Mouse (Mus musculus): Measurements from ENCODE around the gene Acap1. TPM values are rescaled to one million over a fixed set of nuclear protein-coding genes. Genes with fewer than 3 reads are reported as not detected.

Acap1 gene
- polyA plus RNA-seq, 1 experiment from 2014 or later: 0.52 TPM

GRCm38 (mm10) chr11:69911701-69912100, 16.4 kb upstream of the Acap1 start:
- WGBS: 94% methylated on average over 6 of the region's 6 CpGs
- no peaks in the 10 kb centered on the region for H3K9me3 ChIP-seq
- H3K27me3 ChIP-seq: no peaks in the 10 kb centered on the region
- H3K4me1 ChIP-seq (replicated peaks): peaks cover 28% of the 10 kb centered on the region
- H3K27ac ChIP-seq (replicated peaks): no peak overlapping the region
- no peak overlapping the region for H3K4me2 ChIP-seq
- no peak overlapping the region for H3K9ac ChIP-seq
- no peak overlapping the region for H3K4me3 ChIP-seq
- peaks cover 81% of the 10 kb centered on the region for H3K36me3 ChIP-seq
- ATAC-seq (ENCODE audit: low FRiP score, low read depth): no peak

GRCm38 (mm10) chr11:69910781-69911560, 15.6 kb upstream of the Acap1 start:
- H3K9me3 ChIP-seq: no peaks in the 10 kb centered on the region
- no peak for ATAC-seq (ENCODE audit: low FRiP score, low read depth)
- H3K9ac ChIP-seq: no peak overlapping the region
- no peak overlapping the region for H3K27ac ChIP-seq (replicated peaks)
- H3K4me2 ChIP-seq: no peak overlapping the region
- peaks cover 81% of the 10 kb centered on the region for H3K36me3 ChIP-seq
- WGBS: 94% methylated on average over 17 of the region's 17 CpGs
- peaks cover 27% of the 10 kb centered on the region for H3K4me1 ChIP-seq (replicated peaks)
- no peak overlapping the region for H3K4me3 ChIP-seq
- no peaks in the 10 kb centered on the region for H3K27me3 ChIP-seq

- H3K36me3 ChIP-seq: peaks cover 81% of the 10 kb centered on the region
- H3K4me2 ChIP-seq: no peak overlapping the region
- no peak overlapping the region for H3K27ac ChIP-seq (replicated peaks)
- no peak overlapping the region for H3K9ac ChIP-seq
- ATAC-seq (ENCODE audit: low FRiP score, low read depth): no peak
- no peaks in the 10 kb centered on the region for H3K27me3 ChIP-seq
- no peaks in the 10 kb centered on the region for H3K9me3 ChIP-seq
- 93% methylated on average over 8 of the region's 8 CpGs for WGBS
- H3K4me1 ChIP-seq (replicated peaks): peaks cover 21% of the 10 kb centered on the region
- no peak overlapping the region for H3K4me3 ChIP-seq
These were observed 14.8 kb upstream of the Acap1 start for GRCm38 (mm10) chr11:69910177-69910576.

- H3K4me2 ChIP-seq: no peak overlapping the region
- no peak for ATAC-seq (ENCODE audit: low FRiP score, low read depth)
These were observed 13.8 kb upstream of the Acap1 start for GRCm38 (mm10) chr11:69909174-69909573.

GRCm38 (mm10) chr11:69908645-69909044, 13.3 kb upstream of the Acap1 start:
- H3K27ac ChIP-seq (replicated peaks): no peak overlapping the region
- H3K36me3 ChIP-seq: peaks cover 93% of the 10 kb centered on the region
- H3K4me2 ChIP-seq: no peak overlapping the region
- ATAC-seq (ENCODE audit: low FRiP score, low read depth): no peak
- H3K4me3 ChIP-seq: no peak overlapping the region
- 95% methylated on average over 11 of the region's 11 CpGs for WGBS
- no peaks in the 10 kb centered on the region for H3K27me3 ChIP-seq
- H3K4me1 ChIP-seq (replicated peaks): peaks cover 13% of the 10 kb centered on the region
- H3K9ac ChIP-seq: no peak overlapping the region
- H3K9me3 ChIP-seq: no peaks in the 10 kb centered on the region

More at GRCm38 (mm10) chr11:69909174-69909573, 13.8 kb upstream of the Acap1 start:
- Histone ChIP-seq H3K4me1 (replicated peaks) (peaks cover 13% of the 10 kb centered on the region), H3K27ac (replicated peaks) (no peak overlapping the region), H3K9me3 (no peaks in the 10 kb centered on the region), H3K27me3 (no peaks in the 10 kb centered on the region), H3K4me3 (no peak overlapping the region), H3K36me3 (peaks cover 88% of the 10 kb centered on the region), H3K9ac (no peak overlapping the region)
- WGBS: 87% methylated on average over 5 of the region's 5 CpGs

GRCm38 (mm10) chr11:69904311-69904710, 9.0 kb upstream of the Acap1 start:
- Histone ChIP-seq H3K4me2 (no peak overlapping the region), H3K4me1 (replicated peaks) (peaks cover 24% of the 10 kb centered on the region), H3K9me3 (no peaks in the 10 kb centered on the region), H3K36me3 (peaks cover 58% of the 10 kb centered on the region), H3K4me3 (no peak overlapping the region), H3K27me3 (no peaks in the 10 kb centered on the region), H3K9ac (no peak overlapping the region), H3K27ac (replicated peaks) (no peak overlapping the region)
- 94% methylated on average over 9 of the region's 9 CpGs for WGBS
- ATAC-seq (ENCODE audit: low FRiP score, low read depth): no peak

GRCm38 (mm10) chr11:69902972-69903371, 7.6 kb upstream of the Acap1 start:
- Histone ChIP-seq H3K9ac (peak overlapping the region; percentile 94; the same call in 1 of the 2 replicates), H3K36me3 (peaks cover 45% of the 10 kb centered on the region), H3K9me3 (no peaks in the 10 kb centered on the region), H3K27ac (replicated peaks) (no peak overlapping the region), H3K4me1 (replicated peaks) (peaks cover 34% of the 10 kb centered on the region), H3K27me3 (no peaks in the 10 kb centered on the region), H3K4me2 (peak overlapping the region; percentile 88), H3K4me3 (peak overlapping the region; percentile 91)
- no peak for ATAC-seq (ENCODE audit: low FRiP score, low read depth)
- 89% methylated on average over 13 of the region's 13 CpGs for WGBS

GRCm38 (mm10) chr11:69901993-69902392, 6.7 kb upstream of the Acap1 start:
- ATAC-seq (ENCODE audit: low FRiP score, low read depth): peak; percentile 1; the same call in 1 of the 2 replicates

GRCm38 (mm10) chr11:69901406-69901846, 6.1 kb upstream of the Acap1 start:
- H3K4me2 ChIP-seq: peak overlapping the region; percentile 88
- H3K27me3 ChIP-seq: no peaks in the 10 kb centered on the region
- WGBS: 0% methylated on average over 38 of the region's 42 CpGs
- H3K9ac ChIP-seq: peak overlapping the region; percentile 94
- peak overlapping the region; percentile 97 for H3K27ac ChIP-seq (replicated peaks)
- no peaks in the 10 kb centered on the region for H3K9me3 ChIP-seq
- H3K36me3 ChIP-seq: peaks cover 30% of the 10 kb centered on the region
- peak overlapping the region; percentile 91 for H3K4me3 ChIP-seq
- ATAC-seq (ENCODE audit: low FRiP score, low read depth): peak; percentile 76
- peaks cover 34% of the 10 kb centered on the region for H3K4me1 ChIP-seq (replicated peaks)

More at GRCm38 (mm10) chr11:69901993-69902392, 6.7 kb upstream of the Acap1 start:
- Histone ChIP-seq H3K4me3 (peak overlapping the region; percentile 91), H3K27ac (replicated peaks) (peak overlapping the region; percentile 97), H3K9me3 (no peaks in the 10 kb centered on the region), H3K4me2 (peak overlapping the region; percentile 88), H3K9ac (peak overlapping the region; percentile 94), H3K27me3 (no peaks in the 10 kb centered on the region), H3K4me1 (replicated peaks) (peaks cover 34% of the 10 kb centered on the region), H3K36me3 (peaks cover 35% of the 10 kb centered on the region)
- WGBS: under 1% methylated on average over 39 of the region's 39 CpGs

- no peaks in the 10 kb centered on the region for H3K27me3 ChIP-seq
- peak within 1 kb of the TSS; percentile 88 for H3K4me2 ChIP-seq
- H3K27ac ChIP-seq (replicated peaks): peak within 1 kb of the TSS; percentile 97
- peak within 1 kb of the TSS; percentile 94 for H3K9ac ChIP-seq
- peaks cover 34% of the 10 kb centered on the region for H3K4me1 ChIP-seq (replicated peaks)
- peak; percentile 95 for ATAC-seq (ENCODE audit: low FRiP score, low read depth)
- H3K4me3 ChIP-seq: peak within 1 kb of the TSS; percentile 91
- WGBS: under 1% methylated on average over 38 of the region's 38 CpGs
- H3K36me3 ChIP-seq: peaks cover 23% of the 10 kb centered on the region
- H3K9me3 ChIP-seq: no peaks in the 10 kb centered on the region
These were observed 5.4 kb upstream of the Acap1 start, which contains the start of the genes 2810408A11Rik and Neurl4 for GRCm38 (mm10) chr11:69900471-69901405. Gene 2810408A11Rik, minus strand, starts transcription at chr11:69900987. Gene Neurl4, plus strand, starts transcription at chr11:69901072.

GRCm38 (mm10) chr11:69899870-69900269, 4.5 kb upstream of the Acap1 start:
- H3K27me3 ChIP-seq: no peaks in the 10 kb centered on the region
- H3K9ac ChIP-seq: peak overlapping the region; percentile 94
- H3K9me3 ChIP-seq: no peaks in the 10 kb centered on the region
- peaks cover 15% of the 10 kb centered on the region for H3K36me3 ChIP-seq
- WGBS: 14% methylated on average over 4 of the region's 4 CpGs
- H3K4me3 ChIP-seq: peak overlapping the region; percentile 91
- peak overlapping the region; percentile 97 for H3K27ac ChIP-seq (replicated peaks)
- no peak for ATAC-seq (ENCODE audit: low FRiP score, low read depth)
- H3K4me1 ChIP-seq (replicated peaks): peaks cover 34% of the 10 kb centered on the region
- peak overlapping the region; percentile 88 for H3K4me2 ChIP-seq

Measured in hindbrain, embryonic 15.5 days (tissue).